Mouse (Mus musculus) liver, postnatal 0 days (tissue): ENCODE measurements at regions not wholly inside any gene's neighbourhood (a gene's known extent, or its start where the extent isn't known, plus 50 kb on each side); places are given as distances from the start of the nearest gene placed in this dataset.

ENCODE experiments used
- ATAC-seq: fragments of 200-750 bp; cut with Nextera tagmentation; 2 replicates; pipeline ENCODE4 v1.8.0; 2017; ENCODE audit warnings: mild to moderate bottlenecking, moderate library complexity
- DNase-seq: peaks from one replicate; pipeline ENCODE4 v3.0.0-alpha.2; 2016
- H3K27ac ChIP-seq: fragments of 300-500 bp; sonication (generic); 2 replicates; pipeline ENCODE4 v1.5.1; 2014; ENCODE audit warnings: antibody characterized with exemption, moderate library complexity, mild to moderate bottlenecking, low read depth
- H3K27me3 ChIP-seq: fragments of 300-500 bp; sonication (generic); 2 replicates; pipeline ENCODE4 v1.6.1; 2014; ENCODE audit warnings: low read length, control low read depth, mixed read lengths; ENCODE audit not compliant: insufficient read depth
- H3K36me3 ChIP-seq: fragments of 300-500 bp; sonication (generic); replicated peaks from 2 replicates; pipeline ENCODE4 v1.6.1; 2014; ENCODE audit warnings: mild to moderate bottlenecking, control low read depth, low read length, moderate library complexity, mixed read lengths; ENCODE audit not compliant: insufficient read depth
- H3K4me1 ChIP-seq: fragments of 300-500 bp; sonication (generic); 2 replicates; pipeline ENCODE4 v1.6.1; 2014; ENCODE audit warnings: antibody characterized with exemption, mild to moderate bottlenecking, control low read depth; ENCODE audit not compliant: insufficient read depth
- H3K4me2 ChIP-seq: fragments of 300-500 bp; sonication (generic); 2 replicates; pipeline ENCODE4 v1.6.1; 2014; ENCODE audit warnings: low read depth, mild to moderate bottlenecking, low read length, moderate library complexity, mixed read lengths
- H3K4me3 ChIP-seq: fragments of 300-500 bp; sonication (generic); 2 replicates; pipeline ENCODE4 v1.5.1; 2014; ENCODE audit warnings: low read depth, low read length
- H3K9ac ChIP-seq: fragments of 300-500 bp; sonication (generic); replicated peaks from 2 replicates; pipeline ENCODE4 v1.6.1; 2014; ENCODE audit warnings: mild to moderate bottlenecking, moderate library complexity
- H3K9me3 ChIP-seq: fragments of 300-500 bp; sonication (generic); 2 replicates; pipeline ENCODE4 v1.6.1; 2016; ENCODE audit warnings: mild to moderate bottlenecking, control low read depth, low read length, mixed read lengths
- CTCF ChIP-seq: sonication (generic); IDR thresholded peaks from 2 replicates; pipeline ENCODE4 v1.5.1; 2016; ENCODE audit warnings: antibody characterized with exemption, low read depth
- EP300 ChIP-seq: IDR thresholded peaks from 2 replicates; pipeline ENCODE4 v1.6.1; 2016; ENCODE audit warnings: antibody characterized with exemption, low read depth, mild to moderate bottlenecking
- WGBS: fragments of 180-500 bp; shearing (Covaris S2); extraction: QIAGEN DNeasy Blood & Tissue Kit; methylation state at CpG from one replicate; pipeline ENCODE4 v1.1.7; 2014; ENCODE audit not compliant: insufficient replicate concordance; 5-methylcytosine and 5-hydroxymethylcytosine counted together

GRCm38 (mm10) chr1:50836123-50836522 lies 64.3 kb upstream of the Tmeff2 start:
- WGBS, result 66% methylated on average over 6 of the region's 6 CpGs
- TF ChIP-seq EP300 (no peak), CTCF (no peak)
- no peak overlapping the region for H3K4me2 ChIP-seq
- no peak for DNase-seq
- no peak for ATAC-seq
- no peaks in the 10 kb centered on the region for H3K9me3 ChIP-seq
- H3K4me1 ChIP-seq, result no peaks in the 10 kb centered on the region
- H3K36me3 ChIP-seq, result no peaks in the 10 kb centered on the region
- H3K27ac ChIP-seq, result no peak overlapping the region
- no peak overlapping the region for H3K4me3 ChIP-seq
- no peak overlapping the region for H3K9ac ChIP-seq
- H3K27me3 ChIP-seq, result no peaks in the 10 kb centered on the region

GRCm38 (mm10) chr1:50847156-50847555 lies 53.3 kb upstream of the Tmeff2 start:
- H3K36me3 ChIP-seq, result no peaks in the 10 kb centered on the region
- no peak overlapping the region for H3K27ac ChIP-seq
- no peaks in the 10 kb centered on the region for H3K9me3 ChIP-seq
- no peak for TF ChIP-seq EP300
- no peak for TF ChIP-seq CTCF
- H3K4me1 ChIP-seq, result no peaks in the 10 kb centered on the region
- no peak overlapping the region for H3K4me3 ChIP-seq
- no peaks in the 10 kb centered on the region for H3K27me3 ChIP-seq
- WGBS, result 55% methylated on average over 1 of the region's 1 CpGs
- H3K9ac ChIP-seq, result no peak overlapping the region
- H3K4me2 ChIP-seq, result no peak overlapping the region
- no peak for DNase-seq
- no peak for ATAC-seq
